Mouse (Mus musculus) hindbrain, embryonic 13.5 days (tissue): Measurements from ENCODE around the gene Ipmk. TPM values are rescaled to one million over a fixed set of nuclear protein-coding genes. Genes with fewer than 3 reads are reported as not detected.

Source experiments
- ATAC-seq: fragments of 200-750 bp; cut with Nextera tagmentation; 2 replicates; pipeline ENCODE4 v1.8.0; 2017; ENCODE audit warnings: moderate TSS enrichment; ENCODE audit not compliant: low FRiP score
- H3K27ac ChIP-seq: fragments of 300-500 bp; sonication (generic); 2 replicates; pipeline ENCODE4 v1.5.1; 2015; ENCODE audit warnings: inconsistent platforms, mild to moderate bottlenecking, moderate library complexity
- H3K27me3 ChIP-seq: fragments of 300-500 bp; sonication (generic); 2 replicates; pipeline ENCODE4 v1.6.1; 2015; ENCODE audit warnings: mild to moderate bottlenecking, inconsistent platforms
- H3K36me3 ChIP-seq: fragments of 300-500 bp; sonication (generic); 2 replicates; pipeline ENCODE4 v1.6.1; 2015; ENCODE audit warnings: mild to moderate bottlenecking, inconsistent platforms
- H3K4me1 ChIP-seq: fragments of 300-500 bp; sonication (generic); replicated peaks from 2 replicates; pipeline ENCODE4 v1.6.1; 2015; ENCODE audit warnings: inconsistent platforms
- H3K4me2 ChIP-seq: fragments of 300-500 bp; sonication (generic); 2 replicates; pipeline ENCODE4 v1.6.1; 2015; ENCODE audit warnings: inconsistent platforms, mild to moderate bottlenecking, moderate library complexity
- H3K4me3 ChIP-seq: fragments of 300-500 bp; sonication (generic); 2 replicates; pipeline ENCODE4 v1.5.1; 2015; ENCODE audit warnings: mild to moderate bottlenecking, inconsistent platforms
- H3K9ac ChIP-seq: fragments of 300-500 bp; sonication (generic); 2 replicates; pipeline ENCODE4 v1.6.1; 2015; ENCODE audit warnings: mild to moderate bottlenecking, inconsistent platforms
- H3K9me3 ChIP-seq: fragments of 300-500 bp; sonication (generic); 2 replicates; pipeline ENCODE4 v1.6.1; 2016; ENCODE audit warnings: inconsistent platforms
- WGBS: fragments of 180-500 bp; shearing (Covaris S2); methylation state at CpG from one replicate; pipeline ENCODE4 v1.1.7; 2015; 5-methylcytosine and 5-hydroxymethylcytosine counted together
- polyA plus RNA-seq: library from polyadenylated mRNA; unstranded; fragments of >200 nt; fragmentation: Nextera tagmentation; extraction: Ambion mirVana; gene quantifications from 2 replicates; pipeline ENCODE4 v1.2.1, GENCODE M21; 2015

Ipmk gene
- 16.7 and 16.9 TPM in 2 replicates for polyA plus RNA-seq

GRCm38 (mm10) chr10:71347509-71347949, at the start of gene Ipmk:
Ipmk (plus strand) TSS chr10:71347763.
- ATAC-seq: peak; percentile 92
- Histone ChIP-seq H3K4me3 (peak within 1 kb of the TSS; percentile 89), H3K27me3 (no peaks in the 10 kb centered on the region), H3K36me3 (peaks cover 8% of the 10 kb centered on the region), H3K4me2 (peak within 1 kb of the TSS; percentile 96), H3K27ac (peak within 1 kb of the TSS; percentile 90), H3K9ac (peak within 1 kb of the TSS; percentile 92), H3K4me1 (peaks cover 51% of the 10 kb centered on the region), H3K9me3 (no peaks in the 10 kb centered on the region)
- under 1% methylated on average over 38 of the region's 49 CpGs for WGBS

GRCm38 (mm10) chr10:71300161-71300560, 47.4 kb upstream of the Ipmk start:
- no peaks in the 10 kb centered on the region for H3K4me1 ChIP-seq
- no peak overlapping the region for H3K27ac ChIP-seq
- H3K36me3 ChIP-seq: no peaks in the 10 kb centered on the region
- H3K9ac ChIP-seq: no peak overlapping the region
- 82% methylated on average over 16 of the region's 16 CpGs for WGBS
- H3K4me3 ChIP-seq: no peak overlapping the region
- no peak for ATAC-seq
- 0 out of 2 replicates have a peak, but pooled peaks cover 4% of the 10 kb centered on the region for H3K27me3 ChIP-seq
- no peaks in the 10 kb centered on the region for H3K9me3 ChIP-seq
- no peak overlapping the region for H3K4me2 ChIP-seq

GRCm38 (mm10) chr10:71302490-71302889, 45.1 kb upstream of the Ipmk start:
- WGBS: 31% methylated on average over 5 of the region's 5 CpGs
- no peak overlapping the region for H3K4me3 ChIP-seq
- no peak overlapping the region for H3K4me2 ChIP-seq
- H3K36me3 ChIP-seq: no peaks in the 10 kb centered on the region
- ATAC-seq: no peak
- H3K9me3 ChIP-seq: no peaks in the 10 kb centered on the region
- 0 out of 2 replicates have a peak, but pooled peaks cover 4% of the 10 kb centered on the region for H3K27me3 ChIP-seq
- H3K4me1 ChIP-seq: 0 out of 2 replicates have a peak, but pooled peaks cover 3% of the 10 kb centered on the region
- no peak overlapping the region for H3K9ac ChIP-seq
- H3K27ac ChIP-seq: no peak overlapping the region

- Histone ChIP-seq H3K9ac (no peak overlapping the region), H3K4me2 (peak overlapping the region; percentile 39), H3K27ac (no peak overlapping the region), H3K9me3 (no peaks in the 10 kb centered on the region), H3K4me1 (0 out of 2 replicates have a peak, but pooled peaks cover 3% of the 10 kb centered on the region), H3K27me3 (no peaks in the 10 kb centered on the region), H3K4me3 (no peak overlapping the region), H3K36me3 (no peaks in the 10 kb centered on the region)
- 27% methylated on average over 6 of the region's 6 CpGs for WGBS
- no peak for ATAC-seq
Measured at GRCm38 (mm10) chr10:71306190-71306589, 41.4 kb upstream of the Ipmk start.

- no peak for ATAC-seq
- Histone ChIP-seq H3K27ac (no peak overlapping the region), H3K27me3 (no peaks in the 10 kb centered on the region), H3K4me1 (0 out of 2 replicates have a peak, but pooled peaks cover 3% of the 10 kb centered on the region), H3K9ac (no peak overlapping the region), H3K36me3 (no peaks in the 10 kb centered on the region), H3K4me2 (peak overlapping the region; percentile 39), H3K4me3 (no peak overlapping the region), H3K9me3 (no peaks in the 10 kb centered on the region)
- 79% methylated on average over 6 of the region's 6 CpGs for WGBS
Measured at GRCm38 (mm10) chr10:71306759-71307158, 40.8 kb upstream of the Ipmk start.

- H3K27ac ChIP-seq: no peak overlapping the region
- no peak overlapping the region for H3K4me3 ChIP-seq
- H3K9ac ChIP-seq: no peak overlapping the region
- no peaks in the 10 kb centered on the region for H3K36me3 ChIP-seq
- WGBS: 93% methylated on average over 5 of the region's 5 CpGs
- 0 out of 2 replicates have a peak, but pooled peaks cover 3% of the 10 kb centered on the region for H3K4me1 ChIP-seq
- H3K9me3 ChIP-seq: no peaks in the 10 kb centered on the region
- H3K4me2 ChIP-seq: no peak overlapping the region
- ATAC-seq: no peak
- no peaks in the 10 kb centered on the region for H3K27me3 ChIP-seq
Measured at GRCm38 (mm10) chr10:71308199-71308598, 39.4 kb upstream of the Ipmk start.

- Histone ChIP-seq H3K27ac (no peak overlapping the region), H3K36me3 (no peaks in the 10 kb centered on the region), H3K27me3 (no peaks in the 10 kb centered on the region), H3K4me2 (no peak overlapping the region), H3K9ac (no peak overlapping the region), H3K4me3 (no peak overlapping the region), H3K9me3 (no peaks in the 10 kb centered on the region), H3K4me1 (0 out of 2 replicates have a peak, but pooled peaks cover 3% of the 10 kb centered on the region)
- no peak for ATAC-seq
- 44% methylated on average over 3 of the region's 3 CpGs for WGBS
Measured at GRCm38 (mm10) chr10:71310288-71310687, 37.3 kb upstream of the Ipmk start.

- 88% methylated on average over 3 of the region's 3 CpGs for WGBS
- Histone ChIP-seq H3K27me3 (no peaks in the 10 kb centered on the region), H3K9me3 (no peaks in the 10 kb centered on the region), H3K4me2 (no peak overlapping the region), H3K9ac (no peak overlapping the region), H3K4me1 (no peaks in the 10 kb centered on the region), H3K4me3 (no peak overlapping the region), H3K27ac (no peak overlapping the region), H3K36me3 (no peaks in the 10 kb centered on the region)
- ATAC-seq: no peak
Measured at GRCm38 (mm10) chr10:71314596-71314995, 33.0 kb upstream of the Ipmk start.

GRCm38 (mm10) chr10:71316056-71316455, 31.5 kb upstream of the Ipmk start:
- no peak overlapping the region for H3K9ac ChIP-seq
- WGBS: 76% methylated on average over 11 of the region's 11 CpGs
- no peaks in the 10 kb centered on the region for H3K36me3 ChIP-seq
- no peak overlapping the region for H3K4me2 ChIP-seq
- H3K27me3 ChIP-seq: no peaks in the 10 kb centered on the region
- no peak overlapping the region for H3K27ac ChIP-seq
- H3K9me3 ChIP-seq: no peaks in the 10 kb centered on the region
- H3K4me3 ChIP-seq: no peak overlapping the region
- no peak for ATAC-seq
- no peaks in the 10 kb centered on the region for H3K4me1 ChIP-seq

- H3K36me3 ChIP-seq: no peaks in the 10 kb centered on the region
- H3K4me3 ChIP-seq: no peak overlapping the region
- 71% methylated on average over 7 of the region's 7 CpGs for WGBS
- H3K27me3 ChIP-seq: no peaks in the 10 kb centered on the region
- no peak overlapping the region for H3K4me2 ChIP-seq
- no peaks in the 10 kb centered on the region for H3K4me1 ChIP-seq
- no peak for ATAC-seq
- H3K9me3 ChIP-seq: no peaks in the 10 kb centered on the region
- H3K9ac ChIP-seq: no peak overlapping the region
- no peak overlapping the region for H3K27ac ChIP-seq
Measured at GRCm38 (mm10) chr10:71316497-71316896, 31.1 kb upstream of the Ipmk start.

- ATAC-seq: no peak
- WGBS: 88% methylated on average over 8 of the region's 8 CpGs
- Histone ChIP-seq H3K4me1 (no peaks in the 10 kb centered on the region), H3K4me3 (no peak overlapping the region), H3K4me2 (no peak overlapping the region), H3K27me3 (no peaks in the 10 kb centered on the region), H3K9ac (no peak overlapping the region), H3K9me3 (no peaks in the 10 kb centered on the region), H3K36me3 (no peaks in the 10 kb centered on the region), H3K27ac (no peak overlapping the region)
Measured at GRCm38 (mm10) chr10:71323669-71324068, 23.9 kb upstream of the Ipmk start.

- WGBS: 81% methylated on average over 7 of the region's 7 CpGs
- peak; percentile 52; the same call in 1 of the 2 replicates for ATAC-seq
- Histone ChIP-seq H3K9me3 (no peaks in the 10 kb centered on the region), H3K27me3 (no peaks in the 10 kb centered on the region), H3K4me3 (no peak overlapping the region), H3K36me3 (peaks cover 24% of the 10 kb centered on the region), H3K4me2 (no peak overlapping the region), H3K9ac (no peak overlapping the region), H3K4me1 (no peaks in the 10 kb centered on the region), H3K27ac (no peak overlapping the region)
Measured at GRCm38 (mm10) chr10:71326123-71326522, 21.4 kb upstream of the Ipmk start.

- Histone ChIP-seq H3K4me2 (no peak overlapping the region), H3K4me3 (no peak overlapping the region), H3K27ac (no peak overlapping the region), H3K27me3 (no peaks in the 10 kb centered on the region), H3K9me3 (no peaks in the 10 kb centered on the region), H3K4me1 (no peaks in the 10 kb centered on the region), H3K9ac (no peak overlapping the region), H3K36me3 (peaks cover 28% of the 10 kb centered on the region)
- ATAC-seq: no peak
- WGBS: 18% methylated on average over 7 of the region's 7 CpGs
Measured at GRCm38 (mm10) chr10:71326789-71327188, 20.8 kb upstream of the Ipmk start.
